Mouse (Mus musculus) kidney, embryonic 15.5 days (tissue): ENCODE measurements at regions not wholly inside any gene's neighbourhood (a gene's known extent, or its start where the extent isn't known, plus 50 kb on each side); places are given as distances from the start of the nearest gene placed in this dataset.
A peak's percentile ranks its signal among the peaks of the same experiment; 100 is the strongest.

Experiments
- ATAC-seq: fragments of 200-750 bp; cut with Nextera tagmentation; replicated peaks from 2 replicates; pipeline ENCODE4 v1.8.0; 2017; ENCODE audit warnings: moderate TSS enrichment; ENCODE audit not compliant: low FRiP score
- H3K27ac ChIP-seq: fragments of 300-500 bp; sonication (generic); 2 replicates; pipeline ENCODE4 v1.5.1; 2015; ENCODE audit warnings: mild to moderate bottlenecking, inconsistent platforms
- H3K27me3 ChIP-seq: fragments of 300-500 bp; sonication (generic); 2 replicates; pipeline ENCODE4 v1.6.1; 2015; ENCODE audit warnings: inconsistent platforms
- H3K36me3 ChIP-seq: fragments of 300-500 bp; sonication (generic); 2 replicates; pipeline ENCODE4 v1.6.1; 2015; ENCODE audit warnings: inconsistent platforms
- H3K4me1 ChIP-seq: fragments of 300-500 bp; sonication (generic); 2 replicates; pipeline ENCODE4 v1.6.1; 2015; ENCODE audit warnings: inconsistent platforms
- H3K4me2 ChIP-seq: fragments of 300-500 bp; sonication (generic); 2 replicates; pipeline ENCODE4 v1.6.1; 2015; ENCODE audit warnings: moderate library complexity, mild to moderate bottlenecking, inconsistent platforms
- H3K4me3 ChIP-seq: fragments of 300-500 bp; sonication (generic); replicated peaks from 2 replicates; pipeline ENCODE4 v1.5.1; 2015; ENCODE audit warnings: mild to moderate bottlenecking, inconsistent platforms
- H3K9ac ChIP-seq: fragments of 300-500 bp; sonication (generic); 2 replicates; pipeline ENCODE4 v1.6.1; 2015; ENCODE audit warnings: mild to moderate bottlenecking, inconsistent platforms
- H3K9me3 ChIP-seq: fragments of 300-500 bp; sonication (generic); replicated peaks from 2 replicates; pipeline ENCODE4 v1.6.1; 2016; ENCODE audit warnings: inconsistent platforms
- WGBS: fragments of 180-500 bp; shearing (Covaris S2); methylation state at CpG from one replicate; pipeline ENCODE4 v1.1.7; 2015; ENCODE audit warnings: mixed read lengths; 5-methylcytosine and 5-hydroxymethylcytosine counted together

GRCm38 (mm10) chr2:106561571-106562090 is 131.4 kb upstream of the Mpped2 start:
- no peaks in the 10 kb centered on the region for H3K4me1 ChIP-seq
- no peaks in the 10 kb centered on the region for H3K36me3 ChIP-seq
- 69% methylated on average over 3 of the region's 3 CpGs for WGBS
- H3K27ac ChIP-seq = no peak overlapping the region
- no peaks in the 10 kb centered on the region for H3K27me3 ChIP-seq
- no peak overlapping the region for H3K4me3 ChIP-seq
- no peak for ATAC-seq
- H3K9ac ChIP-seq = no peak overlapping the region
- no peak overlapping the region for H3K4me2 ChIP-seq
- H3K9me3 ChIP-seq = no peaks in the 10 kb centered on the region

GRCm38 (mm10) chr2:106570226-106570625 is 122.8 kb upstream of the Mpped2 start:
- H3K27me3 ChIP-seq = no peaks in the 10 kb centered on the region
- no peak overlapping the region for H3K27ac ChIP-seq
- no peak overlapping the region for H3K4me2 ChIP-seq
- no peak for ATAC-seq
- no peak overlapping the region for H3K4me3 ChIP-seq
- no peaks in the 10 kb centered on the region for H3K9me3 ChIP-seq
- no peaks in the 10 kb centered on the region for H3K4me1 ChIP-seq
- 56% methylated on average over 1 of the region's 1 CpGs for WGBS
- H3K36me3 ChIP-seq = no peaks in the 10 kb centered on the region
- H3K9ac ChIP-seq = no peak overlapping the region

GRCm38 (mm10) chr2:106571346-106571745 is 121.7 kb upstream of the Mpped2 start:
- H3K9me3 ChIP-seq = no peaks in the 10 kb centered on the region
- no peak overlapping the region for H3K9ac ChIP-seq
- no peaks in the 10 kb centered on the region for H3K36me3 ChIP-seq
- no peaks in the 10 kb centered on the region for H3K4me1 ChIP-seq
- no peaks in the 10 kb centered on the region for H3K27me3 ChIP-seq
- 67% methylated on average over 3 of the region's 3 CpGs for WGBS
- no peak overlapping the region for H3K4me2 ChIP-seq
- H3K4me3 ChIP-seq = no peak overlapping the region
- ATAC-seq = no peak
- H3K27ac ChIP-seq = no peak overlapping the region

- Histone ChIP-seq H3K9ac (no peak overlapping the region), H3K36me3 (no peaks in the 10 kb centered on the region), H3K27me3 (no peaks in the 10 kb centered on the region), H3K9me3 (no peaks in the 10 kb centered on the region), H3K4me2 (no peak overlapping the region), H3K4me3 (no peak overlapping the region), H3K4me1 (no peaks in the 10 kb centered on the region; the same call in 1 of the 2 replicates), H3K27ac (no peak overlapping the region)
- ATAC-seq = no peak
- 54% methylated on average over 2 of the region's 2 CpGs for WGBS
These were observed 121.2 kb upstream of the Mpped2 start for GRCm38 (mm10) chr2:106571913-106572312.

GRCm38 (mm10) chr2:106576746-106577323 is 116.2 kb upstream of the Mpped2 start:
- Histone ChIP-seq H3K27ac (no peak overlapping the region), H3K4me2 (no peak overlapping the region), H3K4me3 (no peak overlapping the region), H3K9ac (no peak overlapping the region), H3K9me3 (no peaks in the 10 kb centered on the region), H3K4me1 (peaks cover 2% of the 10 kb centered on the region; the same call in 1 of the 2 replicates), H3K36me3 (no peaks in the 10 kb centered on the region), H3K27me3 (peaks cover 4% of the 10 kb centered on the region; the same call in 1 of the 2 replicates)
- 24% methylated on average over 4 of the region's 4 CpGs for WGBS
- no peak for ATAC-seq

GRCm38 (mm10) chr2:106578062-106578461 is 115.0 kb upstream of the Mpped2 start:
- Histone ChIP-seq H3K36me3 (no peaks in the 10 kb centered on the region), H3K27ac (no peak overlapping the region), H3K9ac (no peak overlapping the region), H3K4me3 (no peak overlapping the region), H3K4me1 (peaks cover 2% of the 10 kb centered on the region; the same call in 1 of the 2 replicates), H3K27me3 (peaks cover 4% of the 10 kb centered on the region; the same call in 1 of the 2 replicates), H3K9me3 (no peaks in the 10 kb centered on the region), H3K4me2 (no peak overlapping the region)
- WGBS = 61% methylated on average over 1 of the region's 1 CpGs
- no peak for ATAC-seq

GRCm38 (mm10) chr2:106580663-106581062 is 112.4 kb upstream of the Mpped2 start:
- no peaks in the 10 kb centered on the region for H3K36me3 ChIP-seq

DNA sequence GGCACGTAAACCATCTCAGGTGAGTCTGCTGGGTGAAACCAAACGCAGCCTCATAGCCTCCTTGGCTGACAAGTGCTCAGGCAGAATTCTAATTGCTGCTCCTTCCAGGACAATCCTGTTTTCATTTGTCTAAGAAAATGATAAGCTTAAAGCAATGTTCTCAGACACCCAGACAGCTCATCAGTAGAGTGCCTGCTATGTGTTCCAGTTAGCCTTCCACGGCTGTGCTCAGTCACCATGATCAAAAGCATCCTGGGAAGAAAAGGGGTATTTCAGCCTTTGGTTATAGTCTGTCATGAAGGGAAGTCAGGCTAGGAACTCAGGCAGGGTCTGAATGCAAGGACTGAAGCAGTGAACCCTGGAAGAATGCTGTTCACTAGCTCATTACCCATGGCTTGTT is 71.8 kb upstream of the Mpped2 start:
- Histone ChIP-seq H3K4me3 (no peak overlapping the region), H3K9me3 (no peaks in the 10 kb centered on the region), H3K27ac (no peak overlapping the region), H3K36me3 (no peaks in the 10 kb centered on the region), H3K4me2 (no peak overlapping the region), H3K4me1 (no peaks in the 10 kb centered on the region), H3K27me3 (no peaks in the 10 kb centered on the region), H3K9ac (no peak overlapping the region)
- 81% methylated on average over 3 of the region's 3 CpGs for whole genome bisulfite sequencing
- ATAC-seq = no peak

More at GRCm38 (mm10) chr2:106580663-106581062, 112.4 kb upstream of the Mpped2 start:
- WGBS = 51% methylated on average over 5 of the region's 5 CpGs
- ATAC-seq = 0 out of 2 replicates have a peak, but pooled peaks have one; percentile 40
- H3K4me1 ChIP-seq = peaks cover 2% of the 10 kb centered on the region; the same call in 1 of the 2 replicates
- no peak overlapping the region for H3K27ac ChIP-seq
- no peak overlapping the region for H3K4me2 ChIP-seq
- no peak overlapping the region for H3K4me3 ChIP-seq
- H3K9ac ChIP-seq = no peak overlapping the region
- peaks cover 4% of the 10 kb centered on the region; the same call in 1 of the 2 replicates for H3K27me3 ChIP-seq
- no peaks in the 10 kb centered on the region for H3K9me3 ChIP-seq

- Histone ChIP-seq H3K9ac (no peak overlapping the region), H3K4me1 (no peaks in the 10 kb centered on the region), H3K27me3 (no peaks in the 10 kb centered on the region), H3K36me3 (no peaks in the 10 kb centered on the region), H3K27ac (no peak overlapping the region), H3K9me3 (no peaks in the 10 kb centered on the region), H3K4me3 (no peak overlapping the region), H3K4me2 (no peak overlapping the region)
- WGBS = 85% methylated on average over 5 of the region's 5 CpGs
- ATAC-seq = no peak
These were observed 70.7 kb upstream of the Mpped2 start for GRCm38 (mm10) chr2:106622326-106622725.

GRCm38 (mm10) chr2:106623680-106624079 is 69.4 kb upstream of the Mpped2 start:
- H3K4me2 ChIP-seq = no peak overlapping the region
- WGBS = 84% methylated on average over 2 of the region's 2 CpGs
- ATAC-seq = no peak
- H3K4me3 ChIP-seq = no peak overlapping the region
- no peaks in the 10 kb centered on the region for H3K36me3 ChIP-seq
- H3K9me3 ChIP-seq = no peaks in the 10 kb centered on the region
- no peaks in the 10 kb centered on the region for H3K4me1 ChIP-seq
- no peak overlapping the region for H3K9ac ChIP-seq
- H3K27me3 ChIP-seq = no peaks in the 10 kb centered on the region
- H3K27ac ChIP-seq = no peak overlapping the region

GRCm38 (mm10) chr2:106631986-106632385 is 61.1 kb upstream of the Mpped2 start:
- Histone ChIP-seq H3K9ac (no peak overlapping the region), H3K4me2 (no peak overlapping the region), H3K4me1 (no peaks in the 10 kb centered on the region), H3K4me3 (no peak overlapping the region), H3K9me3 (no peaks in the 10 kb centered on the region), H3K27ac (no peak overlapping the region), H3K27me3 (no peaks in the 10 kb centered on the region), H3K36me3 (no peaks in the 10 kb centered on the region)
- ATAC-seq = no peak
- WGBS = 72% methylated on average over 8 of the region's 8 CpGs
